8 mouse cellular contexts compared by ENCODE assay signal in genomic region chr10:59220824-59221472, GRCm38 (mm10). TPM values are rescaled to one million over a fixed set of nuclear protein-coding genes. Genes with fewer than 3 reads are reported as not detected.
DNase-seq lines count a peak whose midpoint lies in the region; ATAC-seq and TF ChIP-seq lines count a peak whose summit lies in the region.

No protein-coding gene starts in this region.

- no peak for TF ChIP-seq POLR2A in brain, embryonic 14.5 days (IDR thresholded peaks at IDR 0.05; ENCODE audit: borderline replicate concordance, extremely low read depth, insufficient read depth, insufficient read length, poor library complexity, severe bottlenecking)

- H3K9ac ChIP-seq in hindbrain, embryonic 14.5 days = peak overlapping the region; percentile 90

- peaks cover 27% of the 10 kb centered on the region for H3K4me1 ChIP-seq in hindbrain, embryonic 14.5 days (replicated peaks; ENCODE audit: control insufficient read depth, insufficient read depth, low read length)
- peaks cover 46% of the 10 kb centered on the region for H3K4me1 ChIP-seq in midbrain, embryonic 10.5 days

- H3K27me3 ChIP-seq in hindbrain, embryonic 14.5 days (ENCODE audit: control insufficient read depth, insufficient read depth, low read length) = no peaks in the 10 kb centered on the region
- peaks cover 6% of the 10 kb centered on the region; the same call in 1 of the 2 replicates for H3K27me3 ChIP-seq in midbrain, embryonic 10.5 days (ENCODE audit: low read depth, poor library complexity, severe bottlenecking)

- no peak for TF ChIP-seq CTCF in brain, embryonic 14.5 days (IDR thresholded peaks at IDR 0.05; ENCODE audit: borderline replicate concordance, extremely low read depth, insufficient read depth, insufficient read length)

- peak overlapping the region; percentile 95 for H3K27ac ChIP-seq in hindbrain, embryonic 14.5 days
- peak overlapping the region; percentile 98 for H3K27ac ChIP-seq in midbrain, embryonic 10.5 days (replicated peaks)

- H3K36me3 ChIP-seq in hindbrain, embryonic 14.5 days (replicated peaks; ENCODE audit: control insufficient read depth, insufficient read depth) = no peaks in the 10 kb centered on the region
- H3K36me3 ChIP-seq in midbrain, embryonic 10.5 days = peaks cover 3% of the 10 kb centered on the region

- H3K9me3 ChIP-seq in hindbrain, embryonic 14.5 days (ENCODE audit: control insufficient read depth, low read length) = no peaks in the 10 kb centered on the region
- H3K9me3 ChIP-seq in midbrain, embryonic 10.5 days (replicated peaks) = no peaks in the 10 kb centered on the region

- WGBS in hindbrain, embryonic 14.5 days = 2% methylated on average over 39 of the region's 39 CpGs
- WGBS in midbrain, embryonic 10.5 days = 2% methylated on average over 39 of the region's 39 CpGs

- peak overlapping the region; percentile 89 for H3K4me3 ChIP-seq in hindbrain, embryonic 14.5 days (replicated peaks; ENCODE audit: low read length)
- peak overlapping the region; percentile 88 for H3K4me3 ChIP-seq in midbrain, embryonic 10.5 days

- intact Hi-C loops in left cerebral cortex, postnatal 14 days (cut with DNase I) = loop anchor here (2.0 kb wide), 1 partner anchor 64 kb away; no protein-coding TSS in a partner anchor
- intact Hi-C loops in left cerebral cortex, postnatal 4 days (cut with DNase I) = loop anchor here (10.0 kb wide), 1 partner anchor 64 kb away; no protein-coding TSS in a partner anchor

- DNase-seq in left cerebral cortex, postnatal 14 days (ENCODE audit: low spot score in 2 of 2) = peak; percentile 7 to 18
- no peak for DNase-seq in left cerebral cortex, postnatal 4 days
- peak; percentile 69 for DNase-seq in brain, embryonic 14.5 days (ENCODE audit: low read depth)
- DNase-seq in hindbrain, embryonic 14.5 days (ENCODE audit: low spot score) = peak; percentile 53
- no peak for DNase-seq in midbrain, embryonic 10.5 days (ENCODE audit: low spot score)
- no peak for DNase-seq in Muller cell, postnatal 12 days (ENCODE audit: inconsistent ontology term)
- no peak for DNase-seq in frontal cortex, postnatal 25 days (ENCODE audit: low spot score in 2 of 2)
- no peak for DNase-seq in adrenal gland, adult 2 months

- peak overlapping the region; percentile 99 for H3K4me2 ChIP-seq in hindbrain, embryonic 14.5 days (replicated peaks)

- ATAC-seq in hindbrain, embryonic 14.5 days (ENCODE audit: low FRiP score) = no peak

RNA-seq across cellular contexts. Expression of gene Sept10, which starts 0.7 kb away (rescaled TPM):
- 1 to 10 TPM; 7.4 to 9.5 TPM for total RNA-seq in left cerebral cortex, postnatal 14 days (2021)
- total RNA-seq in left cerebral cortex, postnatal 4 days (2021) = 10 to 100 TPM; 16.7 to 18.4 TPM
- 22.1 and 27.1 TPM in 2 replicates for polyA plus RNA-seq in brain, embryonic 14.5 days (2012; rRNA removed)
- 22.0 TPM in 2 replicates for polyA plus RNA-seq in hindbrain, embryonic 14.5 days (2014; fragmentation: Nextera tagmentation; extraction: Ambion mirVana)
- 23.6 and 27.7 TPM in 2 replicates for polyA plus RNA-seq in midbrain, embryonic 10.5 days (2016; fragmentation: Nextera tagmentation; extraction: Ambion mirVana)
- total RNA-seq in adrenal gland, adult 2 months (2021) = 10 to 100 TPM; 40.9 to 48.2 TPM
- 8.0 and 8.3 TPM in 2 replicates for polyA plus RNA-seq in adrenal gland, adult 2 months (2012; rRNA removed)

RNA-seq across cellular contexts. Expression of gene Sowahc, which starts 0.8 kb away (rescaled TPM):
- 1 to 10 TPM; 7.9 to 9.7 TPM for total RNA-seq in left cerebral cortex, postnatal 14 days (2021)
- 10 to 100 TPM; 15.0 to 17.7 TPM for total RNA-seq in left cerebral cortex, postnatal 4 days (2021)
- polyA plus RNA-seq in brain, embryonic 14.5 days (2012; rRNA removed) = 6.8 and 9.5 TPM in 2 replicates
- polyA plus RNA-seq in hindbrain, embryonic 14.5 days (2014; fragmentation: Nextera tagmentation; extraction: Ambion mirVana) = 18.8 and 21.1 TPM in 2 replicates
- polyA plus RNA-seq in midbrain, embryonic 10.5 days (2016; fragmentation: Nextera tagmentation; extraction: Ambion mirVana) = 13.3 and 15.7 TPM in 2 replicates
- total RNA-seq in adrenal gland, adult 2 months (2021) = 10 to 100 TPM; 29.8 to 45.9 TPM
- polyA plus RNA-seq in adrenal gland, adult 2 months (2012; rRNA removed) = 11.4 and 15.2 TPM in 2 replicates

Comparison
In these comparisons a context has a peak if more than half of its experiments do, and no peak if none do; other contexts are left out.
1. DNase-seq: peak in left cerebral cortex, postnatal 14 days (2 of 2), brain, embryonic 14.5 days (single experiment) and hindbrain, embryonic 14.5 days (single experiment); none in left cerebral cortex, postnatal 4 days (single experiment), midbrain, embryonic 10.5 days (single experiment), Muller cell, postnatal 12 days (single experiment), frontal cortex, postnatal 25 days (0 of 2) and adrenal gland, adult 2 months (single experiment).